Mouse (Mus musculus): ENCODE data around the gene Zgpat. TPM values are rescaled to one million over a fixed set of nuclear protein-coding genes. Genes with fewer than 3 reads are reported as not detected.

Zgpat gene
- total and polyA plus RNA-seq, 3 experiments, result 19.3 to 23.9 (median 20.9) TPM

DNA sequence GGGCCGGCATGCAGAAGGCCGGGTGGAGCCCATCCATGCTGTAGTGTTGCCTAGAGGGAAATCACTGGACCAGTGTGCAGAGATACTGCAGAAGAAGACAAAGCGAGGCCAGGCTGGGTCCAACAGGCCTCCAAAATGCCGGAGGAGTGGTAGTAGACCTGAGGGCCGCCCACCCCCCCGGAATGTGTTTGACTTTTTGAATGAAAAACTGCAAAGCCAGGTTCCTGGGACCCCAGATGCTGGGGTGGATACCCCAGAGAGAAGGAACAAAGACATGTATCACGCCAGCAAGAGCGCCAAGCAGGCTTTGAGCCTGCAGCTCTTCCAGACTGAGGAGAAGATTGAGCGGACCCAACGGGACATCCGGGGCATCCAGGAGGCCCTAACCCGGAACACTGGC lies 15.1 kb downstream of the Zgpat start, which contains the start of gene Lime1:
Lime1 (plus strand) TSS at position 301 of the 400 bp plus-strand sequence.
- dilution Hi-C loops (cut with MboI; ENCODE audit: extremely low pct_ligation_motif_present, extremely low pct_unique_long_range_greater_than_20kb, low sequenced_read_pairs) (no loop called here), in situ Hi-C loops (cut with MboI; ENCODE audit: low pct_ligation_motif_present, low pct_unique_long_range_greater_than_20kb, low sequenced_read_pairs) (no loop called here)
- Histone ChIP-seq H3K27me3 (replicated peaks) (no peaks in the 10 kb centered on the region), H3K9me3 (replicated peaks; ENCODE audit: low read length) (no peaks in the 10 kb centered on the region), H3K4me3 (replicated peaks in 1 of 3; ENCODE audit: low read depth in 2 of 3, low read length in 2 of 3, poor library complexity in 1 of 3) (peak within 1 kb of the TSS in 1 of 3 experiments; percentile 63), H3K9ac (ENCODE audit: insufficient read depth, low read depth) (no peak within 1 kb of the TSS), H3K79me2 (replicated peaks; ENCODE audit: control insufficient read depth, extremely low read depth, insufficient read depth, poor library complexity, severe bottlenecking) (peaks cover 17% of the 10 kb centered on the region), H3K4me1 (ENCODE audit: control insufficient read depth in 1 of 2, insufficient read depth in 2 of 2) (peaks cover 19 to 50% of the 10 kb centered on the region in 2 experiments), H3K36me3 (replicated peaks in 1 of 2; ENCODE audit: control insufficient read depth in 1 of 2, insufficient read depth in 1 of 2, low read length in 1 of 2) (peaks cover 50 to 84% of the 10 kb centered on the region in 2 experiments), H3K4me2 (ENCODE audit: insufficient read depth, low read depth, poor library complexity, severe bottlenecking) (no peak within 1 kb of the TSS), H3K27ac (ENCODE audit: insufficient read depth, low read depth) (peak within 1 kb of the TSS; percentile 59; the same call in 1 of the 2 replicates)
- TF ChIP-seq PAX5 (IDR thresholded peaks at IDR 0.05; ENCODE audit: low read length), result no peak
- no peak for TF ChIP-seq POLR2AphosphoS2 (IDR thresholded peaks at IDR 0.05; ENCODE audit: low read depth, low read length)
- no peak for TF ChIP-seq RCOR1 (conservative IDR thresholded peaks at IDR 0.05; ENCODE audit: low read depth, low read length)
- no peak for TF ChIP-seq CHD1 (IDR thresholded peaks at IDR 0.05; ENCODE audit: low read depth, low read length)
- TF ChIP-seq SIN3A (IDR thresholded peaks at IDR 0.05; ENCODE audit: low read length), result no peak
- TF ChIP-seq ZKSCAN1 (IDR thresholded peaks at IDR 0.05; ENCODE audit: borderline replicate concordance, low read depth, low read length), result no peak
- no peak for TF ChIP-seq TCF12 (IDR thresholded peaks at IDR 0.05; ENCODE audit: low read depth, low read length)
- TF ChIP-seq CTCF (conservative IDR thresholded peaks at IDR 0.05 in 1 of 2, IDR thresholded peaks at IDR 0.05 in 1 of 2; ENCODE audit: low read depth in 2 of 2, low read length in 2 of 2), result no peak
- no peak for TF ChIP-seq UBTF (IDR thresholded peaks at IDR 0.05; ENCODE audit: low read depth, low read length)
- TF ChIP-seq ELF1 (IDR thresholded peaks at IDR 0.05; ENCODE audit: low read depth, low read length), result no peak
- TF ChIP-seq ZC3H11A (IDR thresholded peaks at IDR 0.05; ENCODE audit: low read depth, low read length), result no peak
- no peak for DNase-seq (ENCODE audit: extremely low read depth)

DNA sequence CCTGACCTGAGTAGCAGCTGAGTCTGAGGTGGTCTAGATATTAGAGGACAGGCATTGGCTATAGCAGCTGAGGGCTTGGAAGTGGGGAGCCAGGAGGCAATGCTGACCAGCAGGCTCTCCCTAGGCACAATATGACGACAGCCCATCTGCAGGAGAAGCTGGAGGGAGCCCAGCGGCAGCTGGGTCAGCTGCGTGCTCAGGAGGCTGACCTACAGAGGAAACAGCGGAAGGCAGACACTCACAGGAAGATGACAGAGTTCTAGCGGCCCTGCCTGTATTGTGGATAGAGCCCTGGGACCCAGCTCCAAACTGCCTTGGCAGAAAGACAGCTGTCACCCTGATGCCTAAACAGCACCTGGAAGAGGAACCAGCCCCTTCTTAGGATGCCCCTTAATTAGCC lies 15.5 kb downstream of the Zgpat start:
- Histone ChIP-seq H3K79me2 (replicated peaks; ENCODE audit: control insufficient read depth, extremely low read depth, insufficient read depth, poor library complexity, severe bottlenecking) (peaks cover 14% of the 10 kb centered on the region), H3K27me3 (replicated peaks) (no peaks in the 10 kb centered on the region), H3K4me3 (replicated peaks in 1 of 3; ENCODE audit: low read depth in 2 of 3, low read length in 2 of 3, poor library complexity in 1 of 3) (no peak overlapping the region), H3K9me3 (replicated peaks; ENCODE audit: low read length) (no peaks in the 10 kb centered on the region), H3K27ac (ENCODE audit: insufficient read depth, low read depth) (no peak overlapping the region), H3K36me3 (replicated peaks in 1 of 2; ENCODE audit: control insufficient read depth in 1 of 2, insufficient read depth in 1 of 2, low read length in 1 of 2) (peaks cover 52 to 85% of the 10 kb centered on the region in 2 experiments), H3K4me2 (ENCODE audit: insufficient read depth, low read depth, poor library complexity, severe bottlenecking) (no peak overlapping the region), H3K9ac (ENCODE audit: insufficient read depth, low read depth) (no peak overlapping the region), H3K4me1 (ENCODE audit: control insufficient read depth in 1 of 2, insufficient read depth in 2 of 2) (peaks cover 19 to 45% of the 10 kb centered on the region in 2 experiments)
- DNase-seq (ENCODE audit: extremely low read depth), result no peak
- TF ChIP-seq EP300 (IDR thresholded peaks at IDR 0.05; ENCODE audit: low read length), result no peak
- TF ChIP-seq MEF2A (IDR thresholded peaks at IDR 0.05; ENCODE audit: borderline replicate concordance, low read depth, low read length), result no peak
- TF ChIP-seq MXI1 (IDR thresholded peaks at IDR 0.05; ENCODE audit: low read depth, low read length), result no peak
- TF ChIP-seq BHLHE40 (IDR thresholded peaks at IDR 0.05; ENCODE audit: low read depth, low read length), result no peak
- no peak for TF ChIP-seq ZMIZ1 (IDR thresholded peaks at IDR 0.05; ENCODE audit: low read depth, low read length)
- no peak for TF ChIP-seq NRF1 (IDR thresholded peaks at IDR 0.05; ENCODE audit: low read depth, low read length)
- no peak for TF ChIP-seq POLR2AphosphoS2 (IDR thresholded peaks at IDR 0.05; ENCODE audit: low read depth, low read length)
- TF ChIP-seq CTCF (conservative IDR thresholded peaks at IDR 0.05 in 1 of 2, IDR thresholded peaks at IDR 0.05 in 1 of 2; ENCODE audit: low read depth in 2 of 2, low read length in 2 of 2), result no peak
- TF ChIP-seq POLR2A (IDR thresholded peaks at IDR 0.05; ENCODE audit: low read depth, low read length), result no peak
- no peak for TF ChIP-seq JUN (IDR thresholded peaks at IDR 0.05; ENCODE audit: insufficient read depth, low read depth, low read length)
- in situ Hi-C loops (cut with MboI; ENCODE audit: low pct_ligation_motif_present, low pct_unique_long_range_greater_than_20kb, low sequenced_read_pairs) (no loop called here), dilution Hi-C loops (cut with MboI; ENCODE audit: extremely low pct_ligation_motif_present, extremely low pct_unique_long_range_greater_than_20kb, low sequenced_read_pairs) (no loop called here)

All from CH12.LX (cell line).